Mouse (Mus musculus) B cell, adult 2 months (primary cell): ENCODE measurements at regions not wholly inside any gene's neighbourhood (a gene's known extent, or its start where the extent isn't known, plus 50 kb on each side); places are given as distances from the start of the nearest gene placed in this dataset.
A peak's percentile ranks its signal among the peaks of the same experiment; 100 is the strongest.

ENCODE experiments used
- DNase-seq, 2 experiments: peaks; one replicate each; pipeline ENCODE4 v3.0.0; 2022

DNA sequence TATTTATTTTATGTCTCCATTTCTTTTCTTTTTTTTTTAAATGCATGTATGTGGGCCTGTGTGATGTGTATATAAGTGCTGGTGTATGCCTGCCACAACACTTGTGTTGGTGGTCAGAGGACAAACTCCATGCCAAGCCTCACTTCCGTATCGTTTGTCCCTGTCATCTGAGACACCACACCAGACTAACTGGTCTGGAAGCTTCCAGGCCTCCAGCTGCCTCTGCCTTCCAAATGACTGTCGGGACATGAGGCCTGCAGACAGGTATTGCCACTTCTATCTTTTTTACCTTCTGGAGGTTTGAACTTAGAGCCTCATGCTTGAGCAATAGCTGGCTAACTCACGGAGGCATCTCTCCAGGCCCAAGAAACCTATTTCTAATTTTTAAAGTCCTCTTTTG is 318.3 kb downstream of the Foxo1 start:
- no peak for DNase-seq

DNA sequence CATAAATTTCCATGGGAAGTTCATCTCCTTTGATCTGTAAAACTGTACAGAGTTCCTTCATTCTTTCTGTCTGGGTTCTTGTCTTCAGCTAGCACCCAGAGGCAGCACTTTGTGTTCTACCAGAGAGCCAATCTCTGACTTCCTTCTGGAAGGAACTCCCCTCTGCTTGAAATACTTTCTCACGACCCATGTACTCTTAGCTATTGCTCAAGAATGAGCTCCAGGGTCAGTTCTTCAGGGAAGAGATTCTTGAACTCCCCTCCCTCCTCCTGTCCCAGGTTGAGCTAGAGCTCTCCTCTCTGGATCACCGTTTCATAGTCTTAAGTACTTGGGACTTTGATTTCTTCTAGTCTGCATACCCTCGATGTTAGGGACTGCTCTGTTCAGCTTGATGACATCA is 311.8 kb downstream of the Foxo1 start:
- DNase-seq: no peak

DNA sequence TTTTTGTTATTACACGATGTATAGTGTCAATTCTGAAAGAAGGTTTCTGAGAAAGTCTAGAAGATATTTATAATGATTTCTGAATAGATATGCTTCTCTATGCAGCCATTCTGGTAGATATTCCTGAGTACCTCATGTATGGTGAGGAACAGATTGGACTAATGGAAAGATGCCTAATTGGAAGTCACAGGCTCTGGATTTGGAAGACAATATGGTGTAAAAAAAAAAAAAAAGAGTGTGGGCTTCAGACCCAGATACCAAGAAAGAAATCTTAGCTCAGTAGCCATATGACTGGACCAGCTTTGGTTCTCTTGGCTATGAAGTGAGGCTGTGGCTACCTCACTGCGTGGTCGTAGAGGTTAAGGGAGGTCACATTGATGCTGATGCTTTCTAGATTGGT is 311.0 kb downstream of the Foxo1 start:
- DNase-seq: no peak

DNA sequence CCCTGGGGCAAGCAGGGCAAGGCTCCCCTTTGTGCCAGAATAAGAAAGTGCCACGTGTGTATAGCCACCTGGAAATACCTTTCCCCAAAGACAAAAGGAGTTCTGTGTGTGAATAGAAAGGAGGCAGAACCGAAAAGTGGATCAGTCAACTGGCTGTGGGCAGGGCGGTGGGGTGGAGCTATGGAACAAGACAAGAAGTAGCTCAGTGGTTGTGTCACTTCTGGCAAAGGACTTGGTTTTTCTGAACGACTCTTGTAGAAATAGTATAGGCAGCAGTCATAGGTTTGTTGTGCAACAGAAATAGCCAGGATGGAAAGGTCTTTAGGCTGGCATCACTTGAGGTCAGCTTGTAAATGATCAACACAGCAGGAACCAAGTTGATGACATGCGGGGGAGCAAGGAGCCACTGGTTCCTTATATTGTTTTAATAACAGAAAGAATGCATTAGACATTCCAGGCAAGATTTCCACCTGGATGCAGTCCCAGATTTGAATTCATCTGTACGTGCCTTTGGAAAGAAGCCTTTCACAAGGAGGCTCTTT is 308.6 kb downstream of the Foxo1 start:
- no peak for DNase-seq

DNA sequence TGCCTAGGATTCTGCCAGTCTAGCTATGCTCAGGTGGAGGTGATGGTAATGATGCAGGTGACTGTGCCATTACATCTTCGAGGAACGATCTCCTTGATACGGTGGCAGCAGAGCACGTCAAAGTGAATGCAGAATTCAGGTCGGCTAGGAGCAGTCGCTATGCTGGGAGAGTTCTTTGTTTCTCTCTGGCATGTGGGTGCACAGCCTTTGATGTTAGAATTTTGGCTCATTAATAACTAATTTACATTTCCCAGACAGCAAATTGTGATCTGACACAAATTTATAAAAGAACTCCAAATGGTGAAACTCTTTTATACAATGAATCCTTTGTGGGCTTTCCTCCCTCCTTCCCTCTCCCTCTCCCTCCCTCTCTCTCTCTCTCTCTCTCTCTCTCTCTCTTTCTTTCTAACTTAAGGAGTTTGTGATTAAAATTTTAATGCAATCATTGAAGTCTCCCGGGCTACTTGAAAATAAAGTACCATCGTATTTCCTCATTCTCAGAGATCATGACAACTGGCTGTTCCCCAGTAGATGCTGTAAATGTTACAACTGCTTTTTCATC is 307.2 kb downstream of the Foxo1 start:
- DNase-seq: no peak

DNA sequence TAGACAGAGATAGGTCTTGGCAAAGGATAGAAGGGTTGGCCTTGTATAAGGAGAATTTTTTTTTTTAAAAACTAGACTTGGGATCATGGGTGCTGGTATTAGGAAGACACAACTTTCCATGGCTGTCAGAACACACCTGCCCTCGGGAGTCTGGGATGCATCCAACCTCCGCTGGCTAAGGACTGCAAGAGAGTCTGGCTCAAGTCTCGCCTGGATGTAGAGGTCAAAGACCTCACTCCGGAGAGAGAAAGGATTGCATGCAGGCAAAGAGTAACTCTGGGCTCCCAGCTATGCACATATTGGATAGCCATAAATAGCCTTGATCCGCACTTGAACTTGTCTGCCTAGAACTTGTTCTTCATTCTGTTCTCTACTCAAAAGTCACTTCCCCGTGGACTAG is 306.2 kb downstream of the Foxo1 start:
- DNase-seq: no peak

DNA sequence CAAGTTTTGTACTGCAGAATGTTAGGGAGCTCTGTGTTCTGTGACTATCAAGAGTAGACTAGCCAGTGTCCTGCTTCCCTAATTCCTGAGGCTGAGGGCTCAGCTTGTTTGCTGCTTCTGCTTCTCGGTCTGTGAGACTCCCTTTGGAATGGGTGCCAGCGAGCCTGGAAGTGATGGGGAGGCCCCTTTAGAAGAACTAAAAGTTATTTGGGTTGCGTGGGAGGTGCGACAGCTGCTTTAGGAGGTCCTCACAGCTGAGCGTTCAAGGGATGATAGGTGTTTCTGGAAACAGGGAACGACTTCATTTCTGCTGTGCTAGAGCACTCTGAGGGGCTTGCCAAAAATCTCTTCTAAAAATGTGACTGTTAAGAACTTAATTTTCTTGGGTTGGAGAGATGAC is 305.7 kb downstream of the Foxo1 start:
- peak in 1 of 2 experiments; percentile 28 for DNase-seq

DNA sequence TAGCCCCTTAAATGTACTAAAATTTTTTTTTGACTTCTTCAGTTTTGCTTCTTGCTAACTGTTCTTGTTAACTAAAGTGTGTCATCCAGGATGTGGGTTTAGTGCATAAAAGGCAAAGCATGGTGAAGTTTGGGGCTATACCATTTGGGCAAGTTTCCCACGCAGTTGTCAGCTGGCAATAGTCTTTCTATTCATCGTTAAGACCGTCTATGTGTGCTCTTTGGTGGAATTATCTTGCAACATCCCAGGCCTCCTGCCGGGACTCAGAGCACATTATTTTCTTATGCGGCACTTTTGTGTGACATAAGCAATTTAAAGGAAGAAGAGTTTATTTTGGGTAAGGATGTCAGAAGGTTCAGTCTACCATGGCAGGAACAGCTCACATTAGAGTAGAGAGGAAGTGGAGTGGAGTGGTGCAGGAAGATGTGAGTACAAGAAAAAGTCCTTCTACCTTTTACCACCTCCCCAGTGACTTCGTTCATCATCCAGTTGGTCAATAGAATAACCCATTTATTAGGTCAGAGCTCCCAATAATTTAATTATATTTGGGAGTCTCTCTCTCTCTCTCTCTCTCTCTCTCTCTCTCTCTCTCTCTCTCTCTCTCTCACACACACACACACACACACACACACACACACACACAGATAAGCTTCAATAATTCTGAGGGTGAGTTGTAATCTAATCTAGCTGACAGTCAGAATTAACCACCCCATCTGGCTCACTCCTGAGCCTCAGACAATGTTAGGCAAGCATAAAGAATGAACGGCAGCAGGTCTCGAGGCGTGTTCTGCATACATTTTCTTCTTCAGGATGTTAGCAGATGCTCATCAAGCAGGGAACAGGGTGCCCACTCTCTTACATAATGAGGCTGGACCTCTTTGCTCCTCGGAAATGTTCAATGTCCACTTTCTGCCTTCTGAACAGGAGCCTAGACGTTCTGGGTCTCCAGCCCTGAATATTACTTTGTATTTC is 304.7 kb downstream of the Foxo1 start:
- peak; percentile 74 to 77 for DNase-seq

DNA sequence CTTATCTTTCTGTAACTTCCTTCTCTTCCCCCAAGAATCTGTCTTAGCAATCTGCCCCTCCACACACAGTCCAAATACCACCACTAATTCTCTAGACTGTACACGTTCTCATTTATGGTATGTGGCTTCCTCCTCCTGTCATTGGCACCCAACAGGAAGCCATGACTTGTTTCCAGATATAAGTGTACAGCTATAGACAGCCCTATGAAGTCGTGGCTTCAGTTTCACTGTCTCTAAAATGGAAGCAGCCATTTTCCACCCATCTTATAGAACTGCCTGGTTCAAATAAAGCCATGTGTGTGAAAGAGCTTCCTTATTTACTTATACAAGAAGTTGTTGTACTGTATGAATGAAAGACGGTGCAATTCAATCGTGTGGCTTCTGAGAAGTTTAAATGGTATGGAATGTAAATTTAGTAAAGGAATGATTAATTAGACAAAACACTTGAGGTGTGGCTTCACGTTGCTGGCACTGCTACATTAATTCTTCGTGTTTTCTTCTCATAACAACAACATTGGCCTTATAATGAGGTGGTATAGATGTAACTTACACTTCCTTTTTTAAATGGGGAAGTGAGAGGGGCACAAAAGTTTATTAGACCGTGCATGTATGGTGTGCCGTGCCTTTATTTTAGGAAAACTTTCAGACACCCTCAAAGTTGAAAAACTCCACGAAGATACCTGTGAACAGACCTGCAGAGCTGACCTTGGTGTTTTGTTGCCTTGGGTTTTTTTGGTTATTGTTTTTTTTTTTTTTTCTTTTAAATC is 299.7 kb downstream of the Foxo1 start:
- peak; percentile 58 to 61 for DNase-seq

DNA sequence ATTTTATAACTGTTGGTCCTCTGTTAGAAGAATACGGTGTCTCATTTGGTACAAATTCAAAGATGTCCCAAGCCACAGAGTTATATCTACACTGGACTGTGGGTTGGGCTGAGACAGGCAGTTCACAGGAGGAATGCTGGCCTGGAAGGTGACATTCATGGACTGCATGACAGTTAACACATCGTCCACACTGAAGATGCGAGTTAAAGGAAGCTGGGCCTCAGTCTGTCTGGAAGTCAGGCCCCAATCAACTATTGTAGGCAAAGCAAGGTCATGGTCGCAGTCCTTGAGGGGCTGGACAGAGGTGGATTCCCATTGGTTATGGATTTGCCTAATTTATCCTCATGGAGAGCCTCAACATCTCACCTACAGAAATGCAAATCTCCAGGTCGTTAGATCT is 295.5 kb downstream of the Foxo1 start:
- DNase-seq: no peak

DNA sequence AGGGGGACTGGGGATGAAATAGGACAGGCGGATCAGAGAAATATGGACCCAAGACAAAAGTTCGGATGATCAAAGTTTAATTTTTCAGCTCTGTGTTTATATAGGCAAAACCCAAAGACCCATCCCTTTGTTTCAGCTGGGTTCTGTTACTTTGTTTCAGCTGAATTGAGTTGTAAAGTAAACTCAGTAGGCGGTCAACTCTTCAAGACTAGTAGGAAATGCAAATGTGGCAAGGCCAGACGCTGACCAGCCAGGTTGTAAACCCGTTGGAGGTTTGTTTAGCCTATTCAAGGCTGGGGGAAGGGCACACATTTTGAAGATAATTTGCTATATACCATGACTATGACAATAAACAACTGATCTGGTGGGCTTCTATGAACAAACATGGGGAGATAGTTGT is 294.7 kb downstream of the Foxo1 start:
- DNase-seq: no peak

DNA sequence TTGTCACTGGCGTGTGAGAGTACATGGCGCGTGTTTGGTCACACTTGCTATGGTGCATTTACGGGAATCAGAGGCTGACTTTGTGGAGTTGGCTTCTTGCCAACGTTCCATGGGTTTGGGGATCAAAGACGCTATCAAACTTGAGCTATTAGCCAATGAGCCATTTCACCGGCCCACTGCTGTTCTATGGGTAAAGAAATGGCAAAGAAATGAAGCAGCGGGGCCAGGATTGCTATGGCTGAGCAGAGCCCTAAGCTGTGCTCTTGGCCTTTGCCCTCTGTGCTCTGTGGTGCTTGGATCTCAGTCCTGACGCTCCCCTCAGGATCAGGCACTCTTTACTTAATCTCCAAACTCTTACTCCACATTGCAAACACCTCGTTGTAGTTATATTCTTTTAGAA is 291.3 kb downstream of the Foxo1 start:
- DNase-seq: no peak

DNA sequence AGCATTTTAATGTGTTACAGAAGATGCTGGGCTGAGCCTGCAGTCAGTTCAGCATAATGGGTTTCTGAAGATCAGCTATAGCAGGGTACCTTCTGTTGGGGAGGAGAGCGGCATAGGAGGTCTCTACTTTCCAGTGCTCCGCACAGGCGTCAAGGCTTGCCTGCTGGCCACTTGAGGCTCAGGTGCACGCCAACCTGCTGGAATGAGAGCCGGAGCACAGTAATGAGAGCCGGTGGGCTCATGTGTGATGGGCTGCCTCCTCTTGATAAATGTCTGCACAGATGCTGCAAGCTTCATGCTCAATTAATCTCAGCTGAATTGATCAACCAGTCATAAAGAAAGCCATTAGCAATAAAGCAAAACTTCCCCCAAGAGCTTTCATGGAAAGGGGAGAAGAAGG is 290.6 kb downstream of the Foxo1 start:
- DNase-seq: no peak

DNA sequence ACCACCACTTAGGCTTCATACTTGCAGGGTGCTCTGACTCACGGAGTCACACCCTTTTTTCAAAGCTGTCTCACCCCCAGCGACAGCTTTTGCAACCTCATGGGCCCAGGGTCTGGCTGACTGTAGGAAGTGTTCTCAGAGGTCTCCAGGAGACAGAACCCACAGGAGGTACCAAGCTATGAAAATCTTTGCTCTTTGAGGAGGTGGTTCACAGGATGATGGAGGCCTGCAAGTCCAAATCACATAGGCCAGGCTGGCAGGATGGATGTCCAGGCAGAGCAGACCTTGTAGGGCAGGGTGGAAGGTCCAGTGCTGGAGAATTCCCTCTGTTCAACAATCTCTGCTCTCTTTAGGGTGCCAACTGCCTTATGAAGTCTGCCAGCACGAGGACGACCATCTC is 289.2 kb downstream of the Foxo1 start:
- no peak for DNase-seq

DNA sequence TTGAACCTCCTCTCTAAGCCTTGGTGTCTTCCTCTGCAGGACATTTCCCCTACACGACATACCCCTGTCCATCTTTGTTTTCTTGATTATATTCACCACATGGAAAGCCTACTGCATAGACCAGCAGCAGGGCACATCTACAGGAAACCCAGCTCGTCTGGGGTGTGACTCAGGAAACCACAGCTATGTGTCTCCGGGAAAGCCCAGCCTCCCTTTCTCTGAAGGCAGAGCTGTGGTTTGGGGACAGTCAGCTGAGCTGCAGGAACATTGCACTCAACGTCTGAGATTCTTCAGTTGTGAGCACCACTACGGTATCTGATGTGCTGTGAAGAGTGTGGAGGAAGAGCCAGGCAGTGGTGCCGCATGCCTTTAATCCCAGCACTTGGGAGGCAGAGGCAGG is 286.9 kb downstream of the Foxo1 start:
- DNase-seq: peak; percentile 56 to 65

DNA sequence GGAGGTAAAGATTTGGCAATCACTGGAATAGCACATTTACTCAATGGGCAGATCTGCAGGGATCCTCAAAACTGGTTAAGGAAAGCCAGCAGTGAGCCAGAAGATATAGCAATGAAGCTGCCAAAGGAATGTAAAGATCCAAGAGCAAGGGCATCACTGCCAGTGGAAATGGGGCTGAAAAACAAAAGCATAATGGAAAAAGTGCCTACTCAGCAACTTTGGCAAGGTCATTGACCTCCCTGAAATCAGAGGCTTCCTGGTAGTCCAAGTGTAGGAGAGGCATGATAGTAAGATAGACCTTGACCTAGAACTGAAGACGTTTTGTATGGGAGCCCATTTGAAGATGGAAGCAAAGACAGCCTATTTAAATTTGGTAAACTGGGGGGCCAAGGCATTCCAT is 286.4 kb downstream of the Foxo1 start:
- DNase-seq: no peak

DNA sequence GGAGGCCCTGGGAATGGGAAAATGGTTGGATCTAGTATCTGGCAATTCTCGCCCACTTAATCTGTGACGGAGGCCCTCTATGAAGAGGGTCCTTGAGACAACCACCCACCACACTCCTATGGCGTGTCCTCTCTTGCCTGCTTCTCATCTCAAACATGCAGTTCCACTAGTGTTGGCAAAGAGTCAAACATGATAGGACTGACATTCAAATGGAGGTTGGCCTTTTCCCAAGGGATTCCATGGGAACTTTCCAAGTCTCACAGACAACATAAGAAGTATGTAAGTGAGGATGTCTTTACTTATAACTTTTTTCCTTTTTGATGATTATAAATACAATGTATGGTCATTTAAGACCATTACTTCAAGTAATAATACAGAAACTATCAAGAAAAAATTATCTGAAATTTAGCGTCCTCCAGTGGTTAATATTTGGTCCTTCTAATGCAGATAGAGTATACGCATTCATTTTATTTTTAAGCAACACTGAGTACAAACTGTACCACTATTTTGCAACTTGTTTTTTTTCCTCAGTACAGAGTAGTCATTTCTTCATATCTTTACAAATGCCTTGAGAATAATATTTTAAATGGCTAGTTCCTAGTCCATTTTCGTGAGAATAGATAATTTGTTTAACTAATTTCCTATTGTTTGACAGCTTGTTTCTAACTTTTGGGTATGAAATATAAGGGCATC is 280.2 kb downstream of the Foxo1 start:
- DNase-seq: no peak

DNA sequence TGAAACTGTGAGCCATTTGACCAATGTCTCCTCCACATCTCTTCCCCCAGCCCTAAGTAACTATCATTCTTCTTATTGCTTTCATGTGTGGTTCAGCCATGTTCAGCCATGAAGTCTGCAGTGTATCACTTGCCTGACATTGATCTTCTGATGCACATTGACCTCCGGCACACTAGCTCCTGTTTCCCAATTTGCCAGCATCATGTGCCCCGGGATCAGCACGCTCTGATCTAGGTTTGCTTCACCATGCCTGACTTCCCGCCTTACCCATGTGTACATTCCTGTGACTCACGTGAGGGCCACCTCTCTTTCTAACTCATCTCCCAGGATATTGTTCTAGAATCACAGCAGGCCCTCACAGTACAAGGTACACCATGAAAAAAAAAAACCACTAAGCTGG is 277.9 kb downstream of the Foxo1 start:
- DNase-seq: no peak

DNA sequence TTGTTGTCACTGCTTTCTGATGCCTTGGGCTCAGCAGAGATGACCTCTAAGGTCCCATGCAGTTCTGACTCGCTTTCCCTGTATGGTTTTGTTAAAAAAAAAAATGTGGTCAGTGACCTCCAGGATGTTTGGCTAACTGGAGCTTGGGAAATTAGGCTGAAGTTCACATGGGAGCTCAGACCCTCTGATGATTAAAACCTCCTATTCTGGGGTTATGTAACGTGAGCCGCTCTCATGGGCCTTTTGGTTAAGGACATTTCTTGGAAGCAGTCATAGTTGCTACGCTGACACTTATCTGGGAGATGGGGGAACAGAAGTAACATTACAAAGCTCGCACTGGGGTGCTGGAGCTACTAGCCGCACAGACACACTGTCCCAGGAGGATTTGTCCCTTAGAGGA is 274.9 kb downstream of the Foxo1 start:
- DNase-seq: no peak

DNA sequence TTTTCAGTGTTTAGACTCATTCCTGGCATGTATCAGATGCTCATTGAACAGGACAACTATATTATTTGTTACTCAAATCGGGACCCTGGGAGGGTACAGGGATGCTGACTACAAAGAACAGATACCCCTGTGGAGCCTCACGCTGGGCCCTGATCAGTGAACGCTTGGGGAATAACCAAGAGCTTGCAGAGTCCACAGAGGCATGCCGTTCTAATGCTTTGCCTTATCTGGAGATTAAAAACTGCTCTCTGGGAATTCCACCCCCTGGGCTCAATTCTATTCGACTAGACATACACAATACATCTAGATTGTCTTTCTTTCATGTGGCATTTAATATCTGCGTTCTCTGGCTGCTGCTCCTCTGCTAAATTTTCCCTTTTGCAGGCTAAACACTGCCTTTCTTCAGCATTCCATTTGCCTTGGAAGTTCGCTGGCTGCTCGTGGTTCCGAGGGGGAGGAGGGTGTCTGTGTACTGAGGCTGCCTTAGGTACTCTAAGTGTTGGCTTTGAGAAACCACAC is 272.8 kb downstream of the Foxo1 start:
- no peak for DNase-seq

DNA sequence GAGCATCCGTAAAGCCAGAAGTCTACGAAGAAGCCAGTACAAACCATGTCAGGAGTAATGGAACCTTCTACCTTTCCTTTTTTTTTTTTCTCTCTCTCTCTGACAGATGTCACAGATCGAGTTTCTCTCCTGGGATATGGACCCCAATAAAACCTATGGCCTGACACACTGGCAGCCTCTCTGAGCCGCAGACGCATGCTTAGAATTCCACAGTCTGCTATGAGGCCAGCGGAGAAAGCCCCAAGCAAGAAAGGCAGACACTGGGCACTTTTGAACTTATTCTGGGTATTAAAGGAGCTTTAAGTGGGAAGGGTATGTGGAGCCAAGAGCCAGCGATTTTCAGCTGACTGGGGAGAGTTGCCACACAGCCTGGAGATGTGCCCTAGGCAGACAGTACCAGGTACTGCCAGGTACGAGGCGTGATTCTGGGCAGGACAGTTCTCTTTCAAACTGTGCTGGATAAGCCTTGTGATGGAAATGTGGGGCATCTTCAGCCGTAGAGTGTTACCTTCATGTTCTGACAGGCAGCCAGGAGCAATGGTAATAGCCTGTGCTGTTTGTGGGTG is 271.8 kb downstream of the Foxo1 start:
- DNase-seq: no peak

DNA sequence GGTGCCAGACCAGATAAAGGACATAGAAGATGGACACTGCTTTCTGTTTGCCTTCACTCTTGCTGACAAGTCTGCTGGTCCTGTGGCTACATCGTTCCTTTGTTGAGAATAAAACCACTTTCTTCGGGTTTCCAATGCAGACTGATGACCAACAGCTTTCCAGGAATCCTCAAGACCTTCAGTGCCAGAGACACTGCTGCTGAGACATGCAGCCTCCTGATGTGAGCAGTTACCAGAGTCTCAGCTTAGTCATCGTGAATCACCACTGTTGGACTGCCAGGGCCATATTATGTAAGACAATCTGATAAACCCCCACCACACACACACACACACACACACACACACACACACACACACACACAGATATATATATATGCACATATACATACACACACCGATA is 270.2 kb downstream of the Foxo1 start:
- DNase-seq: no peak
